Mouse (Mus musculus) lung, postnatal 36 days (tissue): Measurements from ENCODE around the gene Zfyve27.

Experiments
- DNase-seq: peaks from one replicate; pipeline ENCODE4 v3.0.0; 2022; ENCODE audit warnings: mixed read lengths

Gene Zfyve27

GRCm38 (mm10) chr19:42182673-42183072 lies 18.9 kb downstream of the Zfyve27 start:
- no peak for DNase-seq

GRCm38 (mm10) chr19:42189735-42190134 lies 26.0 kb downstream of the Zfyve27 start:
- DNase-seq: no peak

GRCm38 (mm10) chr19:42190494-42190893 lies 26.7 kb downstream of the Zfyve27 start:
- peak; percentile 81 for DNase-seq

GRCm38 (mm10) chr19:42193311-42193710 lies 29.6 kb downstream of the Zfyve27 start:
- DNase-seq: peak; percentile 18

- DNase-seq: peak; percentile 57
These were observed 32.6 kb downstream of the Zfyve27 start for GRCm38 (mm10) chr19:42196378-42196777.

GRCm38 (mm10) chr19:42197066-42197465 lies 33.3 kb downstream of the Zfyve27 start:
- peak; percentile 7 for DNase-seq

- DNase-seq: no peak
These were observed 34.3 kb downstream of the Zfyve27 start for GRCm38 (mm10) chr19:42198026-42198425.

- DNase-seq: no peak
These were observed 38.1 kb downstream of the Zfyve27 start, which contains the start of gene Sfrp5 for GRCm38 (mm10) chr19:42201696-42202381. Gene Sfrp5, minus strand, starts transcription at chr19:42202252.

- DNase-seq: no peak
These were observed 38.7 kb downstream of the Zfyve27 start for GRCm38 (mm10) chr19:42202467-42202866.

GRCm38 (mm10) chr19:42204306-42204705 lies 40.6 kb downstream of the Zfyve27 start:
- DNase-seq: peak; percentile 23

- DNase-seq: no peak
These were observed 41.5 kb downstream of the Zfyve27 start for GRCm38 (mm10) chr19:42205201-42205600.

GRCm38 (mm10) chr19:42209485-42209884 lies 45.7 kb downstream of the Zfyve27 start:
- no peak for DNase-seq

GRCm38 (mm10) chr19:42209976-42210375 lies 46.2 kb downstream of the Zfyve27 start:
- no peak for DNase-seq

GRCm38 (mm10) chr19:42211936-42212335 lies 48.2 kb downstream of the Zfyve27 start:
- no peak for DNase-seq

- DNase-seq: no peak
These were observed 50.9 kb downstream of the Zfyve27 start for GRCm38 (mm10) chr19:42214601-42215000.

- DNase-seq: no peak
These were observed 53.1 kb downstream of the Zfyve27 start for GRCm38 (mm10) chr19:42216699-42217373.

GRCm38 (mm10) chr19:42217374-42217763 lies 53.6 kb downstream of the Zfyve27 start:
- no peak for DNase-seq

- no peak for DNase-seq
These were observed 62.7 kb downstream of the Zfyve27 start for GRCm38 (mm10) chr19:42226451-42226850.

GRCm38 (mm10) chr19:42229499-42230287 lies 65.9 kb downstream of the Zfyve27 start:
- no peak for DNase-seq

GRCm38 (mm10) chr19:42230288-42230568 lies 66.5 kb downstream of the Zfyve27 start:
- no peak for DNase-seq

GRCm38 (mm10) chr19:42230986-42231385 lies 67.2 kb downstream of the Zfyve27 start:
- DNase-seq: peak; percentile 5

- no peak for DNase-seq
These were observed 74.0 kb downstream of the Zfyve27 start for GRCm38 (mm10) chr19:42237602-42238340.

- DNase-seq: no peak
These were observed 74.6 kb downstream of the Zfyve27 start for GRCm38 (mm10) chr19:42238341-42238715.
